Mouse (Mus musculus) heart, postnatal 25 days (tissue): ENCODE data around the gene Kcna3. TPM values are rescaled to one million over a fixed set of nuclear protein-coding genes. Genes with fewer than 3 reads are reported as not detected.

Experiments
- DNase-seq: peaks from one replicate; pipeline ENCODE4 v3.0.0; 2022; ENCODE audit warnings: low spot score
- intact Hi-C: fragments of 180-260 bp; cut with DNase I; formaldehyde crosslinking; loops from one replicate; pipeline ENCODE4 v1.15.1; 2025
- total RNA-seq, 2 experiments: library from RNA; stranded (reverse); gene quantifications; 2 replicates each; pipeline ENCODE4 v1.2.3; 2021

Gene Kcna3
- total RNA-seq, 2 experiments from 2014 or later = 0.36 to 0.47 TPM

- DNase-seq = no peak
- intact Hi-C loops = no loop called here
These were observed 25.5 kb downstream of the Kcna3 start for GRCm38 (mm10) chr3:107061468-107061867.

GRCm38 (mm10) chr3:107062771-107063170 is 26.8 kb downstream of the Kcna3 start:
- intact Hi-C loops = no loop called here
- DNase-seq = no peak

GRCm38 (mm10) chr3:107065510-107066095 is 29.6 kb downstream of the Kcna3 start:
- no peak for DNase-seq
- intact Hi-C loops = no loop called here

GRCm38 (mm10) chr3:107066165-107066850 is 30.3 kb downstream of the Kcna3 start:
- no peak for DNase-seq
- intact Hi-C loops = no loop called here

GRCm38 (mm10) chr3:107067245-107067644 is 31.3 kb downstream of the Kcna3 start:
- no peak for DNase-seq
- intact Hi-C loops = no loop called here

GRCm38 (mm10) chr3:107073863-107074262 is 37.9 kb downstream of the Kcna3 start:
- intact Hi-C loops = no loop called here

GRCm38 (mm10) chr3:107075705-107076104 is 39.7 kb downstream of the Kcna3 start:
- no peak for DNase-seq
- intact Hi-C loops = no loop called here

More at GRCm38 (mm10) chr3:107073863-107074262, 37.9 kb downstream of the Kcna3 start:
- no peak for DNase-seq

GRCm38 (mm10) chr3:107076658-107077057 is 40.7 kb downstream of the Kcna3 start:
- no peak for DNase-seq
- intact Hi-C loops = no loop called here

GRCm38 (mm10) chr3:107077101-107077500 is 41.1 kb downstream of the Kcna3 start:
- no peak for DNase-seq

GRCm38 (mm10) chr3:107080803-107081202 is 44.8 kb downstream of the Kcna3 start:
- DNase-seq = no peak
- intact Hi-C loops = loop anchor here (1.0 to 5.0 kb wide), 2 partner anchors 141 to 179 kb away; no protein-coding TSS in a partner anchor

More at GRCm38 (mm10) chr3:107077101-107077500, 41.1 kb downstream of the Kcna3 start:
- intact Hi-C loops = no loop called here

- intact Hi-C loops = loop anchor here (1.0 to 5.0 kb wide), 2 partner anchors 141 to 179 kb away; no protein-coding TSS in a partner anchor
- no peak for DNase-seq
These were observed 45.3 kb downstream of the Kcna3 start for GRCm38 (mm10) chr3:107081227-107081626.

- DNase-seq = no peak
- intact Hi-C loops = loop anchor here (5.0 kb wide), 1 partner anchor 182 kb away; no protein-coding TSS in a partner anchor
These were observed 48.6 kb downstream of the Kcna3 start for GRCm38 (mm10) chr3:107084586-107084985.

- no peak for DNase-seq
- intact Hi-C loops = no loop called here
These were observed 51.4 kb downstream of the Kcna3 start for GRCm38 (mm10) chr3:107087410-107087809.

Other genes with a start within 250 kb of the Kcna3 start
- gene Cd53, start 246.0 kb upstream of the Kcna3 start, total RNA-seq = 1 to 10 TPM; 4.9 to 5.4 TPM
- gene Olfr266, start 209.9 kb upstream of the Kcna3 start, total RNA-seq = not detected
- 1 to 10 TPM; 1.4 to 2.0 TPM for gene Kcna2, start 65.0 kb downstream of the Kcna3 start, total RNA-seq
- gene Kcna10, start 146.9 kb downstream of the Kcna3 start, total RNA-seq = not detected
- gene Cym, start 185.6 kb downstream of the Kcna3 start, total RNA-seq = under 1 TPM in 1 of 2 experiments, not detected in 1; 0.22 TPM
- gene A630076J17Rik, start 194.4 kb downstream of the Kcna3 start, total RNA-seq = not detected
- gene Prok1, start 203.5 kb downstream of the Kcna3 start, total RNA-seq = not detected
- gene Lamtor5, start 242.7 kb downstream of the Kcna3 start, total RNA-seq = 10 to 100 TPM; 65.2 to 66.1 TPM